In genomic region chr11:88086737-88087627, GRCm38 (mm10) we compare ENCODE assay signal across 8 mouse cellular contexts. TPM values are rescaled to one million over a fixed set of nuclear protein-coding genes. Genes with fewer than 3 reads are reported as not detected.
DNase-seq lines count a peak whose midpoint lies in the region.

No protein-coding gene starts in this region.

- DNase-seq in adrenal gland, adult (ENCODE audit: inconsistent age in 2 of 2, low spot score in 1 of 2): peak; percentile 93 to 97
- peak; percentile 99 for DNase-seq in embryo, embryonic 10 days (ENCODE audit: low spot score)
- peak; percentile 95 for DNase-seq in gastrocnemius, postnatal 10 days
- peak; percentile 91 for DNase-seq in hindlimb bud, embryonic 11.5 days (ENCODE audit: extremely low spot score, low read depth, low spot score)
- peak; percentile 88 to 89 for DNase-seq in left cerebral cortex, adult 18-20 months (ENCODE audit: low spot score in 2 of 2)
- peak; percentile 95 for DNase-seq in lung, postnatal 36 days
- peak; percentile 97 for DNase-seq in retina, embryonic 14.5 days (ENCODE audit: low spot score)
- peak; percentile 79 for DNase-seq in thymus, postnatal 25 days

RNA-seq across cellular contexts. Expression of gene Cuedc1, which starts 10.9 kb away (rescaled TPM):
- 10 to 100 TPM; 50.5 to 60.6 TPM for total RNA-seq in gastrocnemius, postnatal 10 days (2021)
- total RNA-seq in left cerebral cortex, adult 18-20 months (2021): 10 to 100 TPM; 27.4 to 28.5 TPM

RNA-seq across cellular contexts. Expression of gene Vezf1, which starts 18.9 kb away (rescaled TPM):
- 10 to 100 TPM; 44.0 to 46.4 TPM for total RNA-seq in gastrocnemius, postnatal 10 days (2021)
- 10 to 100 TPM; 28.1 to 29.4 TPM for total RNA-seq in left cerebral cortex, adult 18-20 months (2021)

RNA-seq across cellular contexts. Expression of gene Srsf1, which starts 39.8 kb away (rescaled TPM):
- 100 to 1,000 TPM in 1 of 2 experiments, 10 to 100 TPM in 1; 89.5 to 128 TPM for total RNA-seq in gastrocnemius, postnatal 10 days (2021)
- 100 to 1,000 TPM; 179 to 200 TPM for total RNA-seq in left cerebral cortex, adult 18-20 months (2021)

Comparison
In these comparisons a context has a peak if more than half of its experiments do, and no peak if none do; other contexts are left out.
1. Peak in every context shown above with its lines: DNase-seq.